In the genomic region with DNA sequence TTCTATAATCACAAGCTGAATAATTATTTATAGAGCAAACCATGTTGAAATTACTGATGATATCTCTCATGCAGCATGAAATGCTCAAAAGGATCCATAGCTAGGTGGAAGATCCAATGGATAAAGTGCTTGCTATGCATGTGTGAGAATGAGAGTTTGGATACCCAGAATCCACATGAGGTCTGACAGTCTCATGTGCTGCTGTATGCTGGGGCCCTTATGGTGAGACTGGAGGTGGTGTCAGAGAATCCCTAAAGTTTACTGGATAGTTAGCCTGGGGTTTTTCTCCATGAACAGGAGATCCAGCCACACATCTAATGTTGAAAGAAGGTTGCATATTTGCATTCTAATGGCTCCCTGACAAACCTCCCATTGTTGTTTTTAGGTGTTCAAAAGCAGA, we compare ENCODE assay signal across 5 mouse cellular contexts. TPM values are rescaled to one million over a fixed set of nuclear protein-coding genes. Genes with fewer than 3 reads are reported as not detected.
"Had no signal": no experiment of that assay in that cellular context is flagged by ENCODE, and none has a peak within 500 bp of the region (broad histone marks: within the 10 kb centered on the region; RNA-seq: fewer than 3 reads in every experiment).

No protein-coding gene starts in this region.

RNA-seq across cellular contexts. Expression of gene 4930467E23Rik, which starts 22.4 kb away (rescaled TPM):
- total RNA-seq: common myeloid progenitor, adult 5-6 weeks; forebrain, postnatal 0 days; gastrocnemius, postnatal 25 days; gastrocnemius, postnatal 36 days; granulocyte monocyte progenitor cell, adult 5-6 weeks had no signal
